Mouse (Mus musculus) liver, postnatal 0 days (tissue): ENCODE measurements around the gene Fxr1.

Source experiments
- CTCF ChIP-seq: sonication (generic); IDR thresholded peaks from 2 replicates; pipeline ENCODE4 v1.5.1; 2016; ENCODE audit warnings: antibody characterized with exemption, low read depth
- EP300 ChIP-seq: IDR thresholded peaks from 2 replicates; pipeline ENCODE4 v1.6.1; 2016; ENCODE audit warnings: antibody characterized with exemption, low read depth, mild to moderate bottlenecking

- TF ChIP-seq CTCF = no peak
- TF ChIP-seq EP300 = no peak
Observed at GRCm38 (mm10) chr3:34030601-34031000, 10.9 kb downstream of the Fxr1 start.
